8 mouse cellular contexts compared by ENCODE assay signal in the genomic region with DNA sequence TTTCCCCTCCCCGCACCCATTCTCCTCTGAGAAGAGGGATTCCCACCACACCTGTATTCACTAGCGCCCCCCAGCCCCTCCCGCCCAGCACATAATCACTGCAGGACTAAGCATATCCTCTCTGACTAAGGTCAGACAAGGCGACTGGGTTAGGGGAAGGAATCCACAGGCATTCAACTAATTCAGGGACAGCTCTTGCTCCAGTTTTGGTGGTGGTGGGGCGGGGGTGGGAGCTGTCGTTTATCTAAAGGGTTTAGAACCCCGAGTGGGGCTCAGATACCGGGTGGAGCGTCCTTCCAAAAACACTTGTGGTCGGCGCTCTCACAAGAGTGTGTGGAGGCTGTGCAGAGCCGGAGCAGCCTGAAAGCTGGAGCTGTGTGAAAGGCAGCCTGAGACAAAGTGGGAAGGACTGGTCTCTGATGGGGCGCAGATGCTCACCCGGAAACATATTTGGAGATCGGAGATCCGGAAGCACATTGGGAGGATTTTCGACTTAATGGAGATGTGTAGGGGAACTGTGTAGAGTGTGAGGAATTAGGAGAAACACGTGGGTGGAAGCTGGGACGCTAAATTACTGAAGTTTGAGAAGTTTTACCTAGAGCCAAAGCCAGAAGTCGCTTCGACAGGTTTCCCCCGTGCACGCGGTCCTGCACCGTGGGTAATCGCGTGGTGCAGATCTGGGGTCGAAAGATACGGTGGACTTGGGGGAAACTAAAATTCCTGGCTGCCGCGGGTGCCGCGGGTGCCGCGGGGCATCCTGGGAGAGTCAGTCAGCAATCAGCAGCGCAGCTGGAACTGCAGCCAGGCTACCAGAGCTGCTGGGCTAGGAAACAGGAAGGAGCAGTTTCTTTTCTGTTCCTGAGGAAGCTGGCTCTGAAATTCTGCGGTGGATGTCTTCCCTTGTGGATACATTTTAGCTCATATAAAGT. TPM values are rescaled to one million over a fixed set of nuclear protein-coding genes. Genes with fewer than 3 reads are reported as not detected.
DNase-seq lines count a peak whose midpoint lies in the region; ATAC-seq lines count a peak whose summit lies in the region.

No protein-coding gene starts in this region.

- WGBS in heart, embryonic 15.5 days, result under 1% methylated on average over 37 of the region's 37 CpGs
- WGBS in liver, embryonic 16.5 days (ENCODE audit: insufficient replicate concordance), result under 1% methylated on average over 37 of the region's 37 CpGs
- under 1% methylated on average over 37 of the region's 37 CpGs for WGBS in neural tube, embryonic 13.5 days

- peak overlapping the region; percentile 81 for H3K27ac ChIP-seq in heart, embryonic 15.5 days
- H3K27ac ChIP-seq in liver, embryonic 16.5 days (ENCODE audit: low read length), result peak overlapping the region; percentile 72
- H3K27ac ChIP-seq in neural tube, embryonic 13.5 days (replicated peaks), result peak overlapping the region; percentile 84

- ATAC-seq in CD4-positive, CD25-positive, alpha-beta regulatory T cell, adult 4 months, result peak; percentile 76
- peak; percentile 89 for ATAC-seq in heart, embryonic 15.5 days (replicated peaks; ENCODE audit: insufficient number of reproducible peaks, insufficient read depth, low FRiP score, low read depth)
- ATAC-seq in liver, embryonic 16.5 days (ENCODE audit: low read depth), result peak; percentile 86
- ATAC-seq in neural tube, embryonic 13.5 days (ENCODE audit: low read depth), result peak; percentile 93

- no peaks in the 10 kb centered on the region for H3K36me3 ChIP-seq in erythroblast, embryonic 14.5 days (ENCODE audit: control insufficient read depth)
- no peaks in the 10 kb centered on the region for H3K36me3 ChIP-seq in heart, embryonic 15.5 days
- no peaks in the 10 kb centered on the region for H3K36me3 ChIP-seq in liver, embryonic 16.5 days (ENCODE audit: control insufficient read depth, insufficient read depth)
- H3K36me3 ChIP-seq in neural tube, embryonic 13.5 days, result peaks cover 3% of the 10 kb centered on the region

- H3K27me3 ChIP-seq in erythroblast, embryonic 14.5 days (ENCODE audit: control insufficient read depth), result no peaks in the 10 kb centered on the region
- no peaks in the 10 kb centered on the region for H3K27me3 ChIP-seq in heart, embryonic 15.5 days
- no peaks in the 10 kb centered on the region for H3K27me3 ChIP-seq in liver, embryonic 16.5 days (ENCODE audit: control insufficient read depth, insufficient read depth, low read depth, low read length)
- H3K27me3 ChIP-seq in neural tube, embryonic 13.5 days, result no peaks in the 10 kb centered on the region

- DNase-seq in brain, embryonic 18.5 days (ENCODE audit: low read depth, low spot score), result peak; percentile 45
- peak; percentile 85 for DNase-seq in kidney, postnatal 14 days
- peak; percentile 78 for DNase-seq in testis, postnatal 10 days (ENCODE audit: low spot score)

- H3K4me1 ChIP-seq in erythroblast, embryonic 14.5 days (ENCODE audit: control insufficient read depth), result peaks cover 17% of the 10 kb centered on the region
- peaks cover 11% of the 10 kb centered on the region for H3K4me1 ChIP-seq in heart, embryonic 15.5 days (replicated peaks)
- H3K4me1 ChIP-seq in liver, embryonic 16.5 days (ENCODE audit: control insufficient read depth, low read depth, low read length), result peaks cover 6% of the 10 kb centered on the region
- H3K4me1 ChIP-seq in neural tube, embryonic 13.5 days (replicated peaks), result peaks cover 12% of the 10 kb centered on the region

- peak overlapping the region; percentile 80 for H3K4me2 ChIP-seq in heart, embryonic 15.5 days
- peak overlapping the region; percentile 86 for H3K4me2 ChIP-seq in liver, embryonic 16.5 days (ENCODE audit: low read depth, low read length)
- H3K4me2 ChIP-seq in neural tube, embryonic 13.5 days, result peak overlapping the region; percentile 78

- H3K9ac ChIP-seq in heart, embryonic 15.5 days, result peak overlapping the region; percentile 52
- peak overlapping the region; percentile 64 for H3K9ac ChIP-seq in liver, embryonic 16.5 days (ENCODE audit: low read depth, low read length)
- H3K9ac ChIP-seq in neural tube, embryonic 13.5 days, result peak overlapping the region; percentile 71

- peak overlapping the region; percentile 69 for H3K4me3 ChIP-seq in erythroblast, embryonic 14.5 days (replicated peaks)
- peak overlapping the region; percentile 56 for H3K4me3 ChIP-seq in heart, embryonic 15.5 days
- peak overlapping the region; percentile 71 for H3K4me3 ChIP-seq in liver, embryonic 16.5 days (ENCODE audit: low read depth, low read length)
- H3K4me3 ChIP-seq in neural tube, embryonic 13.5 days, result peak overlapping the region; percentile 58

- no peaks in the 10 kb centered on the region for H3K9me3 ChIP-seq in erythroblast, embryonic 14.5 days (ENCODE audit: control insufficient read depth, low read length)
- H3K9me3 ChIP-seq in heart, embryonic 15.5 days (replicated peaks), result no peaks in the 10 kb centered on the region
- H3K9me3 ChIP-seq in liver, embryonic 16.5 days (replicated peaks; ENCODE audit: control insufficient read depth, low read length), result no peaks in the 10 kb centered on the region
- H3K9me3 ChIP-seq in neural tube, embryonic 13.5 days, result no peaks in the 10 kb centered on the region

RNA-seq across cellular contexts. Expression of a gene that starts 18.9 kb away (rescaled TPM):
- polyA plus RNA-seq in CD4-positive, CD25-positive, alpha-beta regulatory T cell, adult 4 months (2017; shearing (Covaris generic)), result 10 to 100 TPM; 20.8 to 21.6 TPM
- polyA plus RNA-seq in erythroblast, embryonic 14.5 days (2012), result 0.01 TPM in 1 of 2 replicates, not detected in the other
- polyA plus RNA-seq in heart, embryonic 15.5 days (2015; fragmentation: Nextera tagmentation; extraction: Ambion mirVana), result 4.0 TPM in 2 replicates
- polyA plus RNA-seq in liver, embryonic 16.5 days (2015; fragmentation: Nextera tagmentation; extraction: Ambion mirVana), result 0.59 and 0.86 TPM in 2 replicates
- polyA plus RNA-seq in neural tube, embryonic 13.5 days (2015; fragmentation: Nextera tagmentation; extraction: Ambion mirVana), result 1.8 and 2.3 TPM in 2 replicates

RNA-seq across cellular contexts. Expression of a gene that starts 27.7 kb away (rescaled TPM):
- 10 to 100 TPM; 44.8 to 46.9 TPM for polyA plus RNA-seq in CD4-positive, CD25-positive, alpha-beta regulatory T cell, adult 4 months (2017; shearing (Covaris generic))
- 0.05 and 0.13 TPM in 2 replicates for polyA plus RNA-seq in erythroblast, embryonic 14.5 days (2012)
- 4.9 and 6.9 TPM in 2 replicates for polyA plus RNA-seq in heart, embryonic 15.5 days (2015; fragmentation: Nextera tagmentation; extraction: Ambion mirVana)
- 3.1 TPM in 2 replicates for polyA plus RNA-seq in liver, embryonic 16.5 days (2015; fragmentation: Nextera tagmentation; extraction: Ambion mirVana)
- polyA plus RNA-seq in neural tube, embryonic 13.5 days (2015; fragmentation: Nextera tagmentation; extraction: Ambion mirVana), result 9.4 and 10.1 TPM in 2 replicates

RNA-seq across cellular contexts. Expression of a gene that starts 50.3 kb away (rescaled TPM):
- polyA plus RNA-seq in CD4-positive, CD25-positive, alpha-beta regulatory T cell, adult 4 months (2017; shearing (Covaris generic)), result 10 to 100 TPM; 13.0 to 14.0 TPM
- 0.09 and 0.14 TPM in 2 replicates for polyA plus RNA-seq in erythroblast, embryonic 14.5 days (2012)
- polyA plus RNA-seq in heart, embryonic 15.5 days (2015; fragmentation: Nextera tagmentation; extraction: Ambion mirVana), result 9.7 and 11.4 TPM in 2 replicates
- polyA plus RNA-seq in liver, embryonic 16.5 days (2015; fragmentation: Nextera tagmentation; extraction: Ambion mirVana), result 5.1 and 5.2 TPM in 2 replicates
- polyA plus RNA-seq in neural tube, embryonic 13.5 days (2015; fragmentation: Nextera tagmentation; extraction: Ambion mirVana), result 18.4 and 20.3 TPM in 2 replicates

Comparison
In these comparisons a context has a peak if more than half of its experiments do, and no peak if none do; other contexts are left out.
1. Peak in every context shown above with its lines: DNase-seq, ATAC-seq, H3K4me3 ChIP-seq and H3K27ac ChIP-seq.